33 mouse cellular contexts compared by ENCODE assay signal in the genomic region with DNA sequence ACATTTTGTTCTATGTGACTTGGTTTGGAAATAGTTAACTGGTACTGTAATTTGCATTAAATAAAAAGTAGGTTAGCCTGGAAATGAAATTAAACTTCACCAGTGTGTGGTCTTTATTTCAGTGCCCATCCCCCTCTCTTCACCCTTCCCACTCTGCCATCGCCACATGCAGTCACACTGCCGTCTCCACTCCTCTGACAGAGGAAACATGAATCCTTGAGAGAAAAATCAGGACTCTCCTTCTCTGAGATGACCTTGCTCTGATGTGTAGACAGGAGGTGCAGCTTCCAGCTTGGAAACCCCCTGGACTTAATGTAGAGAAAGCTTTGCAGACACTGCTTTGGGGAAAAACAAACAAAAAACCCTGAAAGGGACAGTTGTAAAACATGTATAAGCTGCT. TPM values are rescaled to one million over a fixed set of nuclear protein-coding genes. Genes with fewer than 3 reads are reported as not detected.
"Had no signal": no experiment of that assay in that cellular context is flagged by ENCODE, and none has a peak within 500 bp of the region (broad histone marks: within the 10 kb centered on the region; RNA-seq: fewer than 3 reads in every experiment).

No protein-coding gene starts in this region.

- H3K4me1 ChIP-seq: heart, embryonic 10.5 days; liver, embryonic 12.5 days had no signal

- H3K4me3 ChIP-seq: gastrocnemius, adult 2 months; heart, adult 2 months; heart, embryonic 10.5 days; heart, embryonic 12.5 days; hindbrain, embryonic 10.5 days; hindbrain, embryonic 12.5 days; intestine, embryonic 15.5 days; layer of hippocampus, adult 2 months; left cerebral cortex, adult 2 months; limb, embryonic 13.5 days; limb, embryonic 15.5 days; liver, embryonic 12.5 days had no signal

- H3K4me2 ChIP-seq: heart, embryonic 12.5 days; hindbrain, embryonic 12.5 days; hindbrain, embryonic 14.5 days; intestine, embryonic 15.5 days; limb, embryonic 13.5 days; limb, embryonic 15.5 days; liver, embryonic 12.5 days had no signal

- H3K27me3 ChIP-seq: heart, embryonic 12.5 days; hindbrain, embryonic 12.5 days; intestine, embryonic 15.5 days; limb, embryonic 13.5 days; limb, embryonic 15.5 days; liver, embryonic 12.5 days had no signal

- DNase-seq: gastrocnemius, adult 2 months; gastrocnemius, postnatal 10 days; gastrocnemius, postnatal 25 days; heart, adult 2 months; heart, postnatal 10 days; heart, postnatal 4 days; kidney, adult 18-20 months; kidney, adult 8-10 months; kidney, postnatal 10 days; kidney, postnatal 25 days; kidney, postnatal 4 days; left cerebral cortex, postnatal 4 days had no signal

- H3K27ac ChIP-seq: gastrocnemius, adult 2 months; heart, adult 2 months; heart, embryonic 10.5 days; hindbrain, embryonic 10.5 days; hindbrain, embryonic 12.5 days; hindbrain, embryonic 14.5 days; intestine, embryonic 15.5 days; layer of hippocampus, adult 2 months; left cerebral cortex, adult 2 months; limb, embryonic 13.5 days; limb, embryonic 15.5 days; liver, embryonic 12.5 days; liver, embryonic 14.5 days had no signal

- H3K9me3 ChIP-seq: heart, embryonic 10.5 days; heart, embryonic 12.5 days; hindbrain, embryonic 10.5 days; hindbrain, embryonic 12.5 days; intestine, embryonic 15.5 days; limb, embryonic 13.5 days; limb, embryonic 15.5 days; liver, embryonic 12.5 days had no signal

- H3K9ac ChIP-seq: heart, embryonic 12.5 days; hindbrain, embryonic 12.5 days; hindbrain, embryonic 14.5 days; intestine, embryonic 15.5 days; limb, embryonic 13.5 days; limb, embryonic 15.5 days; liver, embryonic 12.5 days; liver, embryonic 14.5 days had no signal

- ATAC-seq: hindbrain, embryonic 16.5 days; inflammation-experienced regulatory T-cells, adult 6 months; intestine, embryonic 15.5 days; liver, embryonic 12.5 days had no signal

RNA-seq across cellular contexts. Expression of a gene that starts 49.2 kb away (rescaled TPM):
- total RNA-seq: gastrocnemius, adult 2 months; gastrocnemius, postnatal 10 days; gastrocnemius, postnatal 25 days; granulocyte monocyte progenitor cell, adult 5-6 weeks; heart, adult 2 months; heart, postnatal 10 days; heart, postnatal 25 days; heart, postnatal 4 days; layer of hippocampus, adult 2 months; layer of hippocampus, postnatal 10 days; layer of hippocampus, postnatal 25 days; left cerebral cortex, adult 2 months; left cerebral cortex, postnatal 14 days; left cerebral cortex, postnatal 4 days had no signal
- polyA plus RNA-seq: frontal cortex, adult 2 months; heart, adult 2 months; heart, embryonic 12.5 days; heart, embryonic 14.5 days; hindbrain, embryonic 10.5 days; hindbrain, embryonic 12.5 days; hindbrain, embryonic 14.5 days; hindbrain, embryonic 16.5 days; inflammation-experienced regulatory T-cells, adult 6 months; limb, embryonic 13.5 days; limb, embryonic 15.5 days had no signal
